Mouse (Mus musculus) liver, embryonic 16.5 days (tissue): Measurements from ENCODE around the gene Fam189a1. TPM values are rescaled to one million over a fixed set of nuclear protein-coding genes. Genes with fewer than 3 reads are reported as not detected.

Experiments used
- ATAC-seq: fragments of 200-750 bp; cut with Nextera tagmentation; 2 replicates; pipeline ENCODE4 v1.8.0; 2017; ENCODE audit warnings: low read depth, mild to moderate bottlenecking, moderate number of reproducible peaks, moderate library complexity
- H3K27ac ChIP-seq: fragments of 300-500 bp; sonication (generic); 2 replicates; pipeline ENCODE4 v1.5.1; 2014; ENCODE audit warnings: mild to moderate bottlenecking, low read length
- H3K27me3 ChIP-seq: fragments of 300-500 bp; sonication (generic); 2 replicates; pipeline ENCODE4 v1.6.1; 2014; ENCODE audit warnings: low read depth, low read length, mixed read lengths; ENCODE audit not compliant: control insufficient read depth, insufficient read depth
- H3K36me3 ChIP-seq: fragments of 300-500 bp; sonication (generic); 2 replicates; pipeline ENCODE4 v1.6.1; 2014; ENCODE audit warnings: mild to moderate bottlenecking; ENCODE audit not compliant: control insufficient read depth, insufficient read depth
- H3K4me1 ChIP-seq: fragments of 300-500 bp; sonication (generic); 2 replicates; pipeline ENCODE4 v1.6.1; 2014; ENCODE audit warnings: low read depth, low read length, mixed read lengths; ENCODE audit not compliant: control insufficient read depth
- H3K4me2 ChIP-seq: fragments of 300-500 bp; sonication (generic); 2 replicates; pipeline ENCODE4 v1.6.1; 2014; ENCODE audit warnings: low read depth, low read length, mixed read lengths
- H3K4me3 ChIP-seq: fragments of 300-500 bp; sonication (generic); 2 replicates; pipeline ENCODE4 v1.5.1; 2014; ENCODE audit warnings: low read depth, mild to moderate bottlenecking, low read length
- H3K9ac ChIP-seq: fragments of 300-500 bp; sonication (generic); 2 replicates; pipeline ENCODE4 v1.6.1; 2014; ENCODE audit warnings: low read depth, low read length
- H3K9me3 ChIP-seq: fragments of 300-500 bp; sonication (generic); replicated peaks from 2 replicates; pipeline ENCODE4 v1.6.1; 2016; ENCODE audit warnings: low read length; ENCODE audit not compliant: control insufficient read depth
- WGBS: fragments of 180-500 bp; shearing (Covaris S2); extraction: QIAGEN DNeasy Blood & Tissue Kit; methylation state at CpG from one replicate; pipeline ENCODE4 v1.1.7; 2014; ENCODE audit not compliant: insufficient replicate concordance; 5-methylcytosine and 5-hydroxymethylcytosine counted together
- microRNA-seq: library from miRNA; unstranded; fragments of <30 nt; microRNA quantifications from one replicate; pipeline ENCODE4, GENCODE M21; 2016
- polyA plus RNA-seq: library from polyadenylated mRNA; unstranded; fragments of >200 nt; fragmentation: Nextera tagmentation; extraction: Ambion mirVana; gene quantifications from 2 replicates; pipeline ENCODE4 v1.2.1, GENCODE M21; 2015

Gene Fam189a1
- polyA plus RNA-seq, 1 experiment from 2014 or later = not detected

DNA sequence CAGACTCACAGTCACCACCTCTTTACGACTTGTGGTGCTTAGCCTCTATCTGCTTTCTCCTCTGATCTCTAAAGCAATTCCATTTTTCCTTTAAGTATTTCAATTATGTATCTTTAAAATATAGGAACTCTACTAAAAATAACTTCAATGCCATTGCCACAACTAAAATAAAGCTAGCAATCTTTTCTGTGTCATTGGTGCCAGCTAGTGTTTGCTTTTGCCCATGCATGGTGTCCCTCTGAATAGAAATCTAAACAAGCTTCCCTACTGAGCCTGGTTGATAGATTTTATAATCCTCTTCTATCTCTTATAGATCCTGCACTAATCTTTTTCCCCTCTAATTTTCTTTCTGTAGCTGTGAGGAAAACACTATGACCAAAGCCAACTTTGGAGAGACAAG is 432.0 kb downstream of the Fam189a1 start:
- ATAC-seq = no peak
- Histone ChIP-seq H3K4me1 (no peaks in the 10 kb centered on the region), H3K4me2 (no peak overlapping the region), H3K9me3 (no peaks in the 10 kb centered on the region), H3K9ac (no peak overlapping the region), H3K36me3 (no peaks in the 10 kb centered on the region), H3K27ac (no peak overlapping the region), H3K4me3 (no peak overlapping the region), H3K27me3 (no peaks in the 10 kb centered on the region)
- WGBS = 76% methylated on average over 1 of the region's 1 CpGs

DNA sequence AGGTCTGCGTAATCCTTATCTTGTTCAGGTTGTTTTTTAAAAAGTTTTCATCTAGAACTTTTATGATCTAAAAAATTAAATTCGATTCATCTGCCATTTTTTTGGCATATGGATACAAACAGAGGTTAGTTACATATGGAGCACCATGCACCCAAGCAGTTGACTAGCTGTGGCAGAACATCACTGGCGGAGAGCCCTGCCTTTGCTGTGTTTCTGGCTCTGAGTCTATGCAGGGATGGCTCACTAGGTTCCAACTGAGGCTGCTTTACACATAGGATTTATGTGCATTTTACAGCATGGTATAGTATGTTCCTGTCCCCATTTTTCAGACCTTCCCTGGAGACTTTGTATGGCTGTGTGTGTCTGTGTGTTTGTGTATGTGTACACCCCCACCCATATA is 433.1 kb downstream of the Fam189a1 start:
- no peak overlapping the region for H3K4me3 ChIP-seq
- H3K9me3 ChIP-seq = no peaks in the 10 kb centered on the region
- no peak for ATAC-seq
- no peaks in the 10 kb centered on the region for H3K4me1 ChIP-seq
- no peak overlapping the region for H3K4me2 ChIP-seq
- no peak overlapping the region for H3K27ac ChIP-seq
- H3K9ac ChIP-seq = no peak overlapping the region
- no peaks in the 10 kb centered on the region for H3K27me3 ChIP-seq
- H3K36me3 ChIP-seq = no peaks in the 10 kb centered on the region
- 59% methylated on average over 3 of the region's 3 CpGs for WGBS

DNA sequence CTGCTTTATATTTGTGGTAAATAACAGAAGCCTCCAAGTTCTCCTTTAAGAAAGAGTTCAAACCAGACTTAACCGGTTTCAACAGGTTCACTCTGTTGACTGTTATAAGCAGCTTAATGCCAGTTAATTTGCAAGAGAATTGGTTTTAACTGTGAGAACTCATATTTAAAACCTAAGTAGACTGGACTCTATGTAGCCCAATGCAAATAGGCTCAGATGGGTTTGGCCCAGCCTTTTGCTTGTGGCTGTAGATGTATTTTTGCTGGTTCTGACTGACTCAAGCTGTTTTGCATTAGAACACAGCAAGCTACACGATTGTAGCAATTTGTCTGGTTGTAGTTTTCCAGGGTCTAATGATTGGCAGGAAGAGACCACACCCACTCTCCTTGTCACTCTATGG is 440.1 kb downstream of the Fam189a1 start:
- H3K27me3 ChIP-seq = no peaks in the 10 kb centered on the region
- no peak overlapping the region for H3K27ac ChIP-seq
- no peak for ATAC-seq
- 58% methylated on average over 2 of the region's 2 CpGs for WGBS
- no peaks in the 10 kb centered on the region for H3K36me3 ChIP-seq
- H3K9me3 ChIP-seq = no peaks in the 10 kb centered on the region
- H3K4me3 ChIP-seq = no peak overlapping the region
- no peaks in the 10 kb centered on the region for H3K4me1 ChIP-seq
- no peak overlapping the region for H3K9ac ChIP-seq
- H3K4me2 ChIP-seq = no peak overlapping the region

DNA sequence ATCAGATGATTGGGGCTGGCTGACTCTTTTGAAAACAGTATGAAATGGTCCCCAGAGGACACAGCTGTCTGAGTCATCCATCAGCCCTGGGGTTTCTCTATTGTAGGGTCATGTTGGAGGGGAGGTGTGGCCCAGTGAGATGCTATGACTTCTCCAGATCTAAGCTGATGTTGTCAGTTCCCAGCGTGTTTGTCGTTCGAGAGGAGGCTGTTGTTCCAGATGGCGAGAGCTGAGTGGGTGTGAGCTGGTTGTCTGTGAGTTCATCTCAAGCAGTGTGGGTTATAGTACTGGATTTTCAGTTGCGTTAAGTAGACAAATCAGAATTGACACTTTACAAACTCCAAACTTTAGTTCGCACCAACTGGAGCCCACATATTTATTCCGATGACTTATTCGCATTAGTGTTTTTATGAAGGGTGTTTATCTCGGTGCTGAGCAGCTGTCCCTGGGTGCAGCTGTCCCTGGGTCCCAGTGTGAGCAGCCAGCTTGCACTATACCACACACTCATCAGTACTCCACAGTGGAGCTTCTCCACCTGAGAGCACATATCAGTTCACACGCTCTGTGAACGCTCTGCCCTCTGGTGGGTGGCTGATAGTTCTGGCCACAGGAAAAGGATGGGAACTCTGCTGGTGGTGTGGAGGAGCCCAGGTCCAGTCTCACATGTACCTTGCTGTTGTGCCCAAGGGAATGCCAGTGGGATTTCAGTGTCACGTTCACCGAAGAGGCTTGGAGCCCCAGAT is 446.7 kb downstream of the Fam189a1 start:
- Histone ChIP-seq H3K4me1 (no peaks in the 10 kb centered on the region), H3K4me2 (no peak overlapping the region), H3K4me3 (no peak overlapping the region), H3K27ac (no peak overlapping the region), H3K27me3 (no peaks in the 10 kb centered on the region), H3K9me3 (no peaks in the 10 kb centered on the region), H3K9ac (no peak overlapping the region), H3K36me3 (no peaks in the 10 kb centered on the region)
- WGBS = 81% methylated on average over 13 of the region's 13 CpGs
- ATAC-seq = no peak

DNA sequence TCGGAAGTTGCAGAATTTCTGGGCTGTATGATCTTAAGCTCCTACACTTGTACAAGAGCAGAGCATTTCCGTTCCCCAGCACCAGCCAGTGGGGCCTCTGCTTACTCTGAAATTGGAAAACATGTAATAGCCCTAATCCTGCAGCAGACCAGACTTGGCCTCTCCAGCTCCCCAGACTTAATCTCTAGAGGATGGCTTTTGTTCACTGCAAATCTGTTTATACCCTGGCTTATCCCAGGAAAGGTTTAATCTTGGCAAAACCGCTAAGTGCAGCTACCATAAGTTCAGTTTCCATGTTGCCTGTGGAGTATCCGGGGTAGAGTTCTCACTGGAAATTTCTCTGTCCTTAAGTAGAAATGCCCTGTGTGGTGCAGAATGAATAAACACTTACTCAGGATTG is 448.2 kb downstream of the Fam189a1 start:
- WGBS = 57% methylated on average over 4 of the region's 4 CpGs
- ATAC-seq = no peak
- H3K36me3 ChIP-seq = no peaks in the 10 kb centered on the region

More for the DNA sequence above, 448.2 kb downstream of the Fam189a1 start:
- Histone ChIP-seq H3K9me3 (no peaks in the 10 kb centered on the region; the same call in 1 of the 2 replicates), H3K4me3 (no peak overlapping the region), H3K4me1 (no peaks in the 10 kb centered on the region), H3K27me3 (no peaks in the 10 kb centered on the region), H3K27ac (no peak overlapping the region), H3K9ac (no peak overlapping the region), H3K4me2 (no peak overlapping the region)

Small RNAs within 50 kb of the gene (microRNA-seq; reads per million reads assigned to microRNA genes)
- not detected for gene Gm25249
